9 mouse cellular contexts compared by ENCODE assay signal in the genomic region with DNA sequence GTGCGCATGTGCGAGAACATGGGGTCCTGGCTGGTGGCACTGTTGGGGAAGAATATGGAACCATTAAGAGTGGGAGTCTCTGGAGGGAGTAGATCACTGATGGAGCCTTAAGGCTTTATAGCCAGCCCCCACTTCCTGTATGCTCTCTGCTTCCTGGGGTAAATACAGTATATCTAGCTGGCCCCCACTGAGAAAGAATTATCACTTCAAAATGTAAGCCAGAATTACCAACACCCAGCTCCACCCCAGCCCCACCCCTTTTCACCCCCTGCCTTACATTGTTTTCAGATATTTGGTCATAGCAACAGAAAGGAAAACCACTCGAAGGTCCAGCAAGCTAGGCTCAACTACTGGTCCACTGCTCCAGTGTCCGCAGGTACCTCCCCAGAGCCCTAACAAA.
"Had no signal": no experiment of that assay in that cellular context is flagged by ENCODE, and none has a peak within 500 bp of the region (broad histone marks: within the 10 kb centered on the region; RNA-seq: fewer than 3 reads in every experiment).

No protein-coding gene starts in this region.

- ATAC-seq: intestine, embryonic 16.5 days; midbrain, embryonic 15.5 days had no signal

- H3K9me3 ChIP-seq: limb, embryonic 15.5 days; midbrain, embryonic 15.5 days; stomach, embryonic 15.5 days had no signal

- H3K4me1 ChIP-seq: midbrain, embryonic 15.5 days; neural tube, embryonic 12.5 days; stomach, embryonic 15.5 days had no signal

- H3K4me3 ChIP-seq: limb, embryonic 15.5 days; midbrain, embryonic 15.5 days; neural tube, embryonic 12.5 days; stomach, embryonic 15.5 days had no signal

- H3K27me3 ChIP-seq: limb, embryonic 15.5 days; midbrain, embryonic 15.5 days; neural tube, embryonic 12.5 days; stomach, embryonic 15.5 days had no signal

- H3K9ac ChIP-seq: limb, embryonic 15.5 days; lung, embryonic 14.5 days; midbrain, embryonic 15.5 days; neural tube, embryonic 12.5 days; stomach, embryonic 15.5 days had no signal

- DNase-seq: kidney, adult 2 months; kidney, postnatal 25 days; lung, embryonic 14.5 days; lung, postnatal 14 days had no signal

- H3K4me2 ChIP-seq: limb, embryonic 15.5 days; lung, embryonic 14.5 days; midbrain, embryonic 15.5 days; neural tube, embryonic 12.5 days; stomach, embryonic 15.5 days had no signal

- H3K27ac ChIP-seq: limb, embryonic 15.5 days; midbrain, embryonic 15.5 days; neural tube, embryonic 12.5 days; stomach, embryonic 15.5 days had no signal
